Mouse (Mus musculus) small intestine, adult 2 months (tissue): ENCODE data around the gene Sf3b1.

Source experiments
- CTCF ChIP-seq: fragments of 200-500 bp; IDR thresholded peaks from 2 replicates; pipeline ENCODE4 v1.5.1; 2012; ENCODE audit warnings: low read depth, mild to moderate bottlenecking, control low read depth, inconsistent platforms, low read length, moderate library complexity, mixed read lengths; ENCODE audit not compliant: insufficient replicate concordance, insufficient read length; ENCODE audit errors: extremely low read depth
- POLR2A ChIP-seq: fragments of 200-500 bp; IDR thresholded peaks from 2 replicates; pipeline ENCODE4 v1.6.1; 2012; ENCODE audit warnings: low read depth, mild to moderate bottlenecking, control low read depth, inconsistent platforms, low read length, moderate library complexity

DNA sequence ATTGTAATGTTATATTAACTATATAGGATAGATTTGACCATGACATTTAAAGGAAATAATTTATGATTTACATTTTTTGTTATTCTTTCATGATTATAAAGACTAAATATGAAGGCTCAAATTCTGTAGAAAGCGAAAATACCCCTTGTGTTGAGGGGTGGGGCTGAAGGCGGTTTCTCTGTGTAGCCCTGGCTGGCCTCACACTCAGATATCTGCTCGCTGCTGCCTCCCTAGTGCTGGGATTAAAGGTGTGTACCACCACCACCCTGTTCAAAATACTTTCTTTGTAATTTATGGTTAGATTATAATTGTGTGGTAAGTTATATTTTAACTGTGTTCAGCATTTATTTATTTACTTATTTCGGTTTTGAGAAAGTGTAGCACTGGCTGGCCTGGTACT lies 34.5 kb upstream of the Sf3b1 start:
- TF ChIP-seq CTCF, result no peak
- TF ChIP-seq POLR2A, result no peak
